Mouse (Mus musculus): Measurements from ENCODE around the gene Mrpl45.
A peak's percentile ranks its signal among the peaks of the same experiment; 100 is the strongest.
"Not testable (repeated sequence)": the region's sequence is repeated elsewhere in the genome, so short reads cannot be mapped to it uniquely, and the experiment has no call there.

Mrpl45 gene

DNA sequence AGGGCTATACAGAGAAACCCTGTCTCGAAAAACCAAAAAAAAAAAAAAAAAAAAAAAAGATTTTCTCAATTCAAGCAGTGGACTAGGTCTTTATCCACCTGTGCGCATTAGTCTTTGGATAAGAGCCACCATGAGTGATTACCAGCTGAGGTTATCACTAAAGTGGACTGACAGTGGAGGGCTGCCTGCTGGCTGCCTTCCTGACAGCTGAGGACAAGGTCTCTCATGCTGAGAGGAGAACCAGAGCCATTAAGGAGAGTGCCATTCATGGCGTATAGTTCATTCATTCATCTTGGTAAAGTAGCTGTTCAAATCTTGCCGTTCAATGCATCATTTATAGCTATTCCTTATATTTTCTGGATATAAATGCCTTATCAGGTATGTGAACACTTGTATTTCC is 19.0 kb upstream of the Mrpl45 start:
- DNase-seq (ENCODE audit: low spot score in 2 of 2) = no peak

DNA sequence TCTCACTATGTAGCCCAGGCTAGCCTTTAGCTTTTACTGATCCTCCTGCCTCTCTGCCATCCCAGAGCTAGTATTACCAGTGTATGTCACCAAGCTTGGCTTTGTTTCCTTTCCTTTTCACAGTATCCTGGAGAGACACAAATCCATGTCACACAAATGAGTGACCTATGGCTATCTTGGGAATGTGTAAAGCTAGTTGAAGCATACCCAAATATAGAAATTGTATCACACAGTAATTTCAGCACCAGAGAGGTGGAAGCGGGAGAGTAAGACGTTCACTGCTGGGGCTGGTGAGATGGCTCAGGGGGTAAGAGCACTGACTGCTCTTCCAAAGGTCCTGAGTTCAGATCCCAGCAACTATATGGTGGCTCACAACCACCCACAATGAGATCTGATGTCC is 15.6 kb upstream of the Mrpl45 start:
- no peak for DNase-seq (ENCODE audit: low spot score in 2 of 2)

DNA sequence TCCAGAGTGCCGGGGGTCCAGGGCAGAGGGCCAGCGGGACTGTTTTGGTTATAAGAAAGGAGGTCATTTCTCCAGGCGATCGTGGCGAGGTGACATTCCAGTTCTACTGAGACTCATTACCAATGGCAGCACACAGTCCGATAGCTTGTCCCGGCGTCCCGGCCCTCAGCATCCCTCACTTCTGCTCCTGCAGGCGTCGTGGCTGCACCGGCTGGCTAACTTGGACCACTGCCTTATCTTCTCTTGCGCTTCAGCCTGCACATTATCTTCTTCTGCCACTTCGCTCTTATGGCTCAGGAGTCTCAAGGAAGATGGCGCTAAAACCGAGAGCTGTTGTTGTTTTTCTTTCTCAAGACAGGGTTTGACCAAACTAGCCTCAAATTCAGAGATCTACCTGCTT is 14.1 kb upstream of the Mrpl45 start:
- no peak for DNase-seq (ENCODE audit: low spot score in 2 of 2)

DNA sequence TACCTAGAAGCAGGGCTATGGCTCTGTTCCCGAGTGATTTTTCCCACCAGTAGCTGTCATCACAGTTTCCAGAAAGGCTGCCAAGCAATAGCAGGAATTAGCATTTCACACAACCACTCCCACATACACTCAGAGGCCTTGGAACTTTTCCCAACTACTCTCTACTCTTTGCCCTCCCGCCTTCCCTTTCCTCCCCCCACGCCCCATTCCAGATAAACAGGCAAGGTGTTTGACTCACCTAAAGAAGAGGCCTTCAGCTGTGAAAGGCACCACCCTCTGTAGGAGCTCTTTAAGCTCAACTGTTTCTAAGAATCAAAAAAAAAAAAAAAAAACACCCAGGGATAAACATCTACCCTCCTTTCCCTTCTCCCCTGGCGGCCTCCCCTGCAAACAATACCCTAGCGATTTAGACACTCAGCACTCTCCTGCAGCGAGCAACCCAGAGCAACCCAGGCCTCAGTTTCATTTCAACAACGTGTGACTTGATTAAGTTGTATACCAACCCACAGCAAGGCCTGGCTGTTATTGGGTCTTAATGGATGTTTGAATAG is 13.2 kb upstream of the Mrpl45 start:
- DNase-seq (ENCODE audit: low spot score in 2 of 2) = peak in 1 of 2 experiments; percentile 46

DNA sequence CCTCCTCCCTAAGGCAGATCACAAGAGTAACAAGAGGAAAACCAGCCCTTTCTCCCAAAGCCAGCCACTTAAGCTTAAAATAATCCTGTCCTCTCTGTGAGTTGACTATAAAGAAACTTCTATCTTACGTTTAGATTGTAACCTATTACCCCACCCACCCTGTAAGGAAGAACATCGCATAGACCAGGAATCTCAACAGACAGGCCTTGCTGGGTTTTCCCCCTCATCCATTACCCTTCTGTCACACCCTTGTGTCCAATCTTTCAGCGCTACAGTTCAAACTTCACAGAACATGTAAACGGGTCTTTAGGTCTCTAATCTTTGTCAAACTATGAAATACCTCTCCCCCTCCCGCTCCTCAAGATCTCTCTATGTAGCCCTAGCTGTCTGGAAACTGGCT is 10.9 kb upstream of the Mrpl45 start:
- no peak for DNase-seq (ENCODE audit: low spot score in 2 of 2)

DNA sequence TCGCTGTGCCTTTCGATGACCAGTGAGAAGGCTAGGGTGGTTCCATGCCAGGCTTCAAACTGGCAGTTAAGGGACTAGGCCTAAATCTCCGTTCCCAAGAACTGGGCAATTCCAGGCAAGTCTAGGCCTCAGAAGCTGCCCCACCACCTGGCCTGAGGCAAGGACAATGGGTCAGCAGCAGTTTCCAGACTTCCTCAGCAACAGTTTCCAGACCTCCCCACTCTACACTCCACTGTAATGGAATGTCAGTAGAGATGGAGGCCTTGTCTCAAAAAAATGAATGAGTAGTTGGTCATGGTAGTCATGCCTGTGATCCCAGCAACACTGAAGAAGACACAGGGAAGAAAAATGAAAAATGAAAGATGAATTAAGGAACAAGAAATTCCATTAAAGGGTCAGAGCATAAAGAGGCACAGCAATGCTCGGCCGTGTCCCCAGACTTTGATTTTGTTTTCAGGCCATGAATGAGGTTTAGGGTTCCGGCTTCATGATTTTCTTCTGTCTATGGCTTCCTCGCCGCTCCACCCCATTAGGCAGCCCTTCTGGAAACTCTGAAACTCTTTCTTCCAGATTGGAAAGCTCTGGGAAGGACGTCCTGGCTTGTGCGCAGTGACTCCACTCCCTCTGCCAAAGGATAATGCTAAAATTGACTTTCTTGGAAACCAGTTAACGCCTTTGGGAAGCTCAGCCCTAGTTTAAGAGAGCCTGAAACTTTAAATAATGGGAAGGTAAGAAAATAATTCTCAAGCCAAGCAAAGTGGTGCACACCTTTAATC is 8.0 kb upstream of the Mrpl45 start:
- no peak for DNase-seq (ENCODE audit: low spot score in 2 of 2)

DNA sequence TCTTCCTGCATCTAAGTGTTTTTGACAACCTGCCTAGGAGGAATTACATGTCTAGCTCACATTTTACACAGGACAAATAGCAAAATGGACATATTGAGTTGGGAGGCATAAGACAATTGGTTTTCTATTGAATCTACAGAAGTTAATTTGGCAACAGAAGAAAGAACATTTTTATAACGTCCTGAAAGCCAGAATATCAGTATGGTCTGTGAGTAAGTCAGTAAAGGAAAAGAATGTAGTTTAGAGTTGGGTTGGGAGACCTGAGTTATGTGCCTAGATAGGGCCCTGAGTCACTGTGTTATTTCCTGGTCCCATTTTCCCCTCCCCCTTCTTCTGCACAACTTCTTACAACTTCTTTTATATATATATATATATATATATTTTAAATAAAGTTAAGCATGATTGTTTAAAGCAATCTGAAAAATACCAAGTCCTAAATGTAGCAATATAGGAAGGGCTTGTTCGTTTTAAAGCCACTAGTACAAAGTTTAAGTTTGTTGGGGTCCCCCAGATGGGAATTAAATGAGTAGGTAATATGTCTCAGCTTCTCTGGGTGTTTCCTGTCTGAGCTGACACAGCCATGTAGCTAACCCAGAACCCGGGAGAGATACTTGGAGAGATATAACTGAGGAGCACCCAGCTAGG is 6.6 kb upstream of the Mrpl45 start:
- DNase-seq (ENCODE audit: low spot score in 2 of 2) = no peak

DNA sequence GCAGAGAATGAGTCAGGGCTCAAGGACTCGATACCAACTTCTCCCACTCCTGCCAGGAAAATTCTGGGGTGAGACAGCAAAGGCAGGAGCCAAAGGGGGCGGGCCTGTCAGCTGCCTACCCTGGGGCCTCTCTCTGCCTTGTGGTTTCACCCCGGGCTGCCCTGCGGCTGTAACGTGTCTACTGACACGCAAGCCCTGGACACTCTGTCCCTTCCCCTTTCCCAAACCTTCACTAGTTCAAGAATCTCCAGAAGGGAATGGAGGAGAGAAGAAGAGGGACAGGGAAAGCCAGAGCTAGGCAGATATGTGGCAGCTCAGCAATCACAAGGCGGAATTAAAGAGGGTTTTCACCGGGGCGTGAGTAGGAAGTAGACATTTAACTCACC is 6.1 kb upstream of the Mrpl45 start:
- peak; percentile 65 to 76 for DNase-seq (ENCODE audit: low spot score in 2 of 2)

DNA sequence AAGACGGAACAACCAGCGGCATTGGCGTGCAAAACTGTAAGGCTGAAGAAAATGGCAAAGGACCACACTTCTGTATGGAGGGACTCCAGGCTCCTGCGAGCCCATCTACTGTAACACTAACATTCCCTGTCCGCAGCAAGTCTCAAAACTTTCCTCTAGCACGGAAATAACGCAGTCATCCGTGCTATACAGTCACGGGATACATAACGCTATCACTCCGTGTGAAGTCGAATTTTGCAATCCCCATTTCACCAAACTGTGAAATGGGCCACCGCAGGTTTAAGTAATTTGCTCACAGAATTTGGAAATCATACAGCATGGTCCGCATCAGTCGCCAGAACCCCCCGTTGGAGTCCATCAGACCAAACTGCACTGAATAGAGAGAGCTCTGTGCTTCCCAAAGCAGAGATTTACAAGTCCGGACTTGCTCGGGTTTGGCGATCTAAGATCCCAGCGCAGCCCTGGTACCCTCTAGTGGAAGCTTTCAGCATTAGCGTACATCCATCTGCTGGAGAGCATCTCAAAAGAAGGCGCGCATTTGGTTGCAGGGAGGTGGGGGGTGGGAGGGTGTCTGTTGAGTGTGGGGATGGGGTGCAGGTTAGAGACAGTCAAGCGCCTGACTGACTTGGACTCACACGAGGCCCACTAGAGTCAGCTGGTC is 5.5 kb upstream of the Mrpl45 start:
- peak; percentile 59 to 69 for DNase-seq (ENCODE audit: low spot score in 2 of 2)

DNA sequence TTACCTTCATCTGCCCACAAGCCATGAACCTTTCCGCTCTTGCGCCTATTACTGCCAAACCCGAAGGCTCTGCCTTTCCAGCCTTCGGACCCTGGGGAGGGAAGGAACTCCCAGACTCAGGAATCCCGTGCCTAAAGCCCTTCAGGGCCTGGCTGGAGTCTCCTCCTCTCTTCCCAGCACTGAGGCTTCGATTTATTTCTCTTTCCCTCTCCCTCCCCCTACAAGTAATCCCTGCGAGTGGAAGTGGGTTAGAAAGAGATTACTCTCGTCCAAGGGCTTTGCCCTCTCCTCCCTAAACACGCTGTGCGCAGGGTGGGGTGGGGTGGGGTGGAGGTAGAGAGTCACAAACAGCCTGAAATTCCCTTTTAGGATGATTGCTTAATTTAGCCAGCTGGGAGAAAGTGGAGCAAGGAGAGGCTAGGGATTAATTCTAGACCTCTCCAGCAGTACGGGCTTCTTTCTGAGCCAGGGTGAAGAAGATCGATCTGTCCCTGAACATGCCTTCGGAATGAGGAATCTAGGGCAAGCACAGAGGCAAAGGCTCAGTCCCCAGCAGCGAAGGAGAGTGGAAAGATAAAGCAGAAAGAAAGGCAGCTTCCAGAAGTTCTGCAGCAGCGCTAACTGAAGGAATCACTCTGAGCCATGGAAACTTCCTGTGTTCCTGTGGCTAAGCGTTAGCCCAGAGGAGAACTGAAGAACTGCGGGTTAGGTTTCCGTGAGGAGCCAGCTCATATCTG is 4.5 kb upstream of the Mrpl45 start:
- DNase-seq (ENCODE audit: low spot score in 2 of 2) = peak; percentile 23 to 46

DNA sequence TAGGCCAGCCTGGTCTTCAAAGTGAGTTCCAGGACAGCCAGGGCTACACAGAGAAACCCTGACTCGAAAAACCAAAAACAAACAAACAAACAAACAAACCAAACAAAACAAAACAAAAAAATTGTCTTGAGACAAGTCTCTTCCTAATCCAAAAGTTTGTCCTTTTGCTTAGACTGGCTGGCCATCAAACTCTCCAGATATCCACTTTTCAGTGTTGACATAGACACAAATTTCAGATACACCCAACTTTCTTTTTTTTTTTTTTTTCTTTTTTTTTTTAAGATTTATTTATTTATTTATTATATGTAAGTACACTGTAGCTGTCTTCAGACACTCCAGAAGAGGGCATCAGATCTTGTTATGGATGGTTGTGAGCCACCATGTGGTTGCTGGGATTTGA is 2.6 kb upstream of the Mrpl45 start:
- DNase-seq (ENCODE audit: low spot score in 2 of 2) = not testable (repeated sequence)

DNA sequence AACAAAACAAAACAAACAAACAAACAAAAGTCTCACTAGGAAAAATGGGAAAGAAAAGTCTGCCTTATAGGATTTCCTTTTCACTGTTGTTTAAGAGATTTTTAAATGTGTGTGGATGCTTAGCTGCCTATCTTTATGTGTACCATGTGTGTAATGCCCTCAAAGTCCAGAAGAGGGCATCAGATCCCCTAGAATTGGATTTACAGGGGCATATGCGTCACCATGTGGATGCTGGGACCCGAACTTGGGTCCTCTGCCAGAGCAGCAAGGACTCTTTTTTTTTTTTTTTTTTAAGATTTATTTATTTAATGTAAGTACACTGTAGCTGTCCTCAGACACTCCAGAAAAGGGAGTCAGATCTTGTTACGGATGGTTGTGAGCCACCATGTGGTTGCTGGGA is 1.4 kb upstream of the Mrpl45 start:
- no peak for DNase-seq (ENCODE audit: low spot score in 2 of 2)

DNA sequence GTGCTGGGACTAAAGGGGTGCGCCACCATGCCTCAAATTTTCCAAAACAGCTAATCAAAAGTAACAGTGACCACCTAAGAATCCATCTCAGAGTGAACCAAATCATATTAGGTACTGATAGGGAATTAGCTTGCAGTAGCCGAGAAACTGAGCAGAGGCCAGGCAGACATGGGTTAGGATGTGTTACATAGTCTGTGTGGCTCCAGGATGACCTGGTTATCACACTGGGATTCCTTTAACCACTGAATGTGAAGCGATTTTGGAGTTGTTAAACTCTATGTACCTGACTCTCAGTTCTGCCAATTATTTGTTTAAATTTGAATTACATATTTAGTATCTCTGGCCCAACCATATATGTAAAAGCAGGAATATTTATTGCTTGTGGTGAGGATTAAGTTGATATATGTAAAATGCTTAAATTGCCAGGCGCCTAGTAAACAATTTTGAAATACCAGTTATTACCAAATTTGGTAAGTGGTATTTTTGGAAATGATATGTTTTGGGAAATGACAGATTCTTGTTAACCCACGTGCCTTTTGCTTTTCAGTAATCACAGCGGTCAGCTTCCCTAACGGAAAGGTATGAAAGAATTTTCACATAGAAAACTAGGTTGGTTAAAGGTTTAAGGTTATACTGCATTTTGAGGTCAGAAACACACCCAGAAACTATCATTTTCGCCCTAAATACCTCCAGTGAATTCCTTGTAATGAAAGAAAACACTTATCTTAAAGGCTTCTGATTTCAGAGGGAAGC is 589 bp upstream of the Mrpl45 start:
- no peak for DNase-seq (ENCODE audit: low spot score in 2 of 2)

DNA sequence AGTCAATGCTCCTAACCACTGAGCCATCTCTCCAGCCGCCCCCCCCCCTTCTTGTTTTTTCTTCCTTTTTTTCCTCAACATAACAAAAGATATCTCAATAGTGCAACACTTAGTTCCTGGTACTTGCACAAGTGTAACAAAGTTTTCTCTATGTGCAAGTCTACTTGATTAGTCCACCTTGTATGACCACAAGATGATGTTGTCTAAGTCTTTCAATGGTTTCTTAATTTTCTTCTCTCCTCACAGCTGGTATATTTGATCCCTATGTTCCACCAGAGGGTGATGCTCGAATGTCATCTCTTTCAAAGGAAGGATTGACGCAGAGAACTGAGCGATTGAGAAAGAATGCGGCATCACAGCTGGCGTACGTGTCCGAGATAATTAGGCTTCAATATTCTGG is 5.7 kb downstream of the Mrpl45 start:
- no peak for DNase-seq (ENCODE audit: low spot score in 2 of 2)

DNA sequence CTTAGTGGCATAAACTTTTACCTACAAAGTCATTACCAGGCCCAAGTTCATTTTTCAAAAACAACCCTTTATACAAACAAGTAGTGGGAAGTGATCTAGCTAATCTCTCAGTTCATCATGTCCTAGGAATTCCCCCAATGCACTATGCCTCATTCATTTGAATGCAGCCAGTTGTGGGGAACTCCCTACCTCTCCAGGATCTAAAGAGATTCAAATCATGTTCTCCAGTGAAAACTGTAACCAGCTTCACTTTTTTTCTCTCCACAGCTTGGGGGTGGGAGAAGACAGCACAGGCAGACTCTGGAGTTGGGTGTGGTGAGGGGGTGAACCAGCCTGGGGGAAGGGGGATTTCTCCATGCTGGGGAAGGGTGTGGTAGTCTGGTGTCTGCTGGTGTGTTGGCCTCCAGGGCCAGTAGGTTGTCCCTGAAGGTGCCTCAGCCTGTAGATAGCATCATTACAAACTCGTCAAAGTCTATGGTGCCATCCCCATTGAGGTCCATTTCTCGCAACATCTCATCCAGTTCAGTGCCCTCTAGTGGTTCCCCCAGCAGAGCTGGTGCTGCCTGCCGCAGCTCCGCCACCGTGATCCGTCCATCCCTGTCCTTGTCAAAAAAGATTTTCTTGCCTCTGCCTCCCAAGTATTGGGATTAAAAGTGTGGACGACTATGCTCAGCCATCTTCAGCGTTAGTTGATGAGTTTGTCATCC is 6.5 kb downstream of the Mrpl45 start:
- DNase-seq (ENCODE audit: low spot score in 2 of 2) = not testable (repeated sequence)

DNA sequence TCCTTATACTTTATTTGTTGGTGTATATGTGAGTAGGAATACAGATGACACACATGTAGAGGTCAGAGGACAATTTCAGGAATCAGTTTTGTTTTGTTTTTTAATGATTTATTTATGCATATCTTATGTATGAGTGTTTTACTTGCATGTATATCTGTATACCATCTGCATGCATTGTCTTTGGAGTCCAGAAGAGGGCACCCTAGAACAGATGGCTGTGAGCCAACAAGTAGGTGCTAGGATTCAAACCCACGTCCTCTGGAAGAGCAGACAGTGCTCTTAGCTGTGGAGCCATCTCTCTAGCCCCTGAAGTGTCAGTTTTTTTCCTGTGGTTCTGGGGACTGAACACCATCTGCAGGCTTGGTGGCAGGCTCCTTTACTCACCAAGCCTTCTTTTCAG is 9.7 kb downstream of the Mrpl45 start:
- DNase-seq (ENCODE audit: low spot score in 2 of 2) = no peak

DNA sequence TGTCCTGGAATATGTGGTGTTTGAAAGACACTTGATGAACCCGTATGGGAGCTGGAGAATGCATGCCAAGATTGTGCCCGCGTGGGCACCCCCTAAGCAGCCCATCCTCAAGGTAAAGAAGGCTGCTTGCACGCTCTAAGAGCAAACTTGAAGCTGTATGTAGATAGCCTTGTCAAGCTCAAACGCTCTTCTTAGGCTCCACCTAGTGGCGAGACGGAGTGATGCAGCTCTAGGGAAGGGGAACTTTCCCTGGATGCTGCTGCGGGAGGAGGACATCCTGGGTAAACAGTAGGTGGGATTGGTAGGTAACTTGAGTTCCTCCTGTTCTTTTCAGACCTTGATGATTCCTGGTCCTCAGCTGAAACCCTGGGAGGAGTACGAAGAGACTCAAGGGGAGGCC is 12.6 kb downstream of the Mrpl45 start:
- DNase-seq (ENCODE audit: low spot score in 2 of 2) = peak in 1 of 2 experiments; percentile 53

DNA sequence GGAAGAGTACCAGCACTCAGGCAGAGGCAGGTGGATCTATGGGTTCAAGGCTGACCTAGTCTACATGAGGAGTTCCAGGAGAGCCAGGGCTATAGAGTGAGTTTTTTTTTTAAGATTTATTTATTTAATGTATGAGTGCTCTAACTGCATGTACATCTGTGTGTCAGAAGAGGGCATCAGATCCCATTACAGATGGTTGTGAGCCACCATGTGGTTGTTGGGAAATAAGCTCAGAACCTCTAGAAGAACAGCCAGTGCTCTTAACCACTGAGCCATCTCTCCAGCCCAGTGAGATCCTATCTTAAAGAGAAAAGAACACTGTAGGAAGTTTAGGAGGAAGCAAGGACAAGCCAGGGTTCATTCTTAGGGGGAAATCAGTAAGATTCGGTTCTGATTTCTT is 14.8 kb downstream of the Mrpl45 start:
- no peak for DNase-seq (ENCODE audit: low spot score in 2 of 2)

DNA sequence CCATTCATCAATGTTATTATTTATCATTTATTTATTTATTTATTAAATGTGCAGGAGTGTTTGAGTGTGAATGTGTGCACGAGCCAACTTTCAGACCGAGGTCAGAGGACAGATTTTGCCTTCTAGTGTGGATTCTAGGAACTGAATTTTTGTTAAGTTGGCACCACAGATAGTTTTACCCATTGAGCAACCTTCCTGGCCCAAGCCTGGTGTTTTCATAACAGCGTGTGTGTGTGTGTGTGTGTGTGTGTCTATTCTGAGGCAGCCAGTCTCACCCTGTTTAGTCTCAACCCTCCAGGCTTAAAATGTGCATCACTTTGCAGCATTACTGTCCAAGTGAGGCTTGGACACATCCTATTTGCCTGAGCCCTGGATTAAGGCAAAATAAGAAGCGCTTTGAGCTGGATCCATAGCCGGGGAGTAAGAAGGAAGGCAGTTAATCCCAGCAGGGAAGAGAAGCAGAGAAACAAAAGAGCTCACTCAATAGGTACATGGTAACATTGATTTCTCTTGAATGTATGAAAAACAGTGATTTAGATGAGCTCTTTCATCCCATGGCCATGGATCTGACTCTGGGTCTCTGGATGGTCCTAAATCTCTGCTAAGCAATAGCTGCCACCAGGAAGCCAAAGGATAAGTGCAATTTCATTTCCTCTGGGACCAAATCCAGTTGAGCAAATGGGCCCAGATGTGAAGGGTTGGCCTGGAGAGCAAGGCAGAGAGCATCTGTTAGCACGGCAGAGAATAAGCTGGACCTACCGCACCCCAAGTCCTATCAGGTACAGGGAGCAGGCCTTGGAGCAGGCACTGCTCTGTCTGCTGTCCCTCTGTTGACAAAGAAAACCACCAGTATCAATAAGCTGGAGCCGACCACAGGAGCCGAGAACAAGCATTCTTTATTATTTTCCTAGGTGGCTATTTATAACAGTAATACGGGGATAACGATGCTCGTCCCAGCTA is 16.0 kb downstream of the Mrpl45 start:
- no peak for DNase-seq (ENCODE audit: low spot score in 2 of 2)

DNA sequence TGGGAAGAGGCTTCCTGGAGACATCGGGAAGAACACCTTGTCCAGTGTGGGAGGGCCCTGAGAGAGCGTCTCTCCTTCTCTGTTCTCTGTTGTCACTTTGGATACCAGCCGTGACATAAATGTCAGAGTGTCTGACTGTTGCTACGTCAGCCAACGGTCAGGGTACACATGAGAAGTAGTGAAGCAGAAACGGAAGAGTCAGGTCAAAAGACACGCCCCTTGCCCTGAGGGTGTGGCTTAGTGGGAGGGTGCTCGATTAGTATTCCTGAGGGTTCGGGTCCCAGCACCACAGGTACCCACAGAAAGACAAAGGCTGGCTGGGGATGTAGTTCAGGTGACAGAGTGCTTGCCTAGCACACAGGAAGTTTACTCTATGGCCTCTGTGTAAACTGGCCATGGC is 17.5 kb downstream of the Mrpl45 start:
- no peak for DNase-seq (ENCODE audit: low spot score in 2 of 2)
